Mouse (Mus musculus): Measurements from ENCODE around the gene Ttc37. TPM values are rescaled to one million over a fixed set of nuclear protein-coding genes. Genes with fewer than 3 reads are reported as not detected.
A peak's percentile ranks its signal among the peaks of the same experiment; 100 is the strongest.

Gene Ttc37
- total RNA-seq (2021), result 33.6 and 34.1 TPM in 2 replicates
- long read RNA-seq, full-length matches to known transcripts, result 2 of 8 reads
- long read RNA-seq, partial matches to known transcripts, result 4 of 8 reads
- long read RNA-seq, other reads (novel, unspliced or antisense), result 2 of 8 reads

GRCm38 (mm10) chr13:76098493-76099303 is at the start of gene Ttc37, which contains the start of gene Arsk:
Gene Ttc37, plus strand, starts transcription at chr13:76098734.
Gene Arsk, minus strand, starts transcription at chr13:76098660.
- peak; percentile 94 for DNase-seq

GRCm38 (mm10) chr13:76055391-76056232 is 42.9 kb upstream of the Ttc37 start:
- peak; percentile 24 for DNase-seq

- peak; percentile 65 for DNase-seq
Observed at GRCm38 (mm10) chr13:76056261-76056724, 42.2 kb upstream of the Ttc37 start.

- no peak for DNase-seq
Observed at GRCm38 (mm10) chr13:76056896-76057266, 41.7 kb upstream of the Ttc37 start, which contains the start of gene Gpr150. Gene Gpr150, minus strand, starts transcription at chr13:76056996.

- no peak for DNase-seq
Observed at GRCm38 (mm10) chr13:76057267-76058069, 41.1 kb upstream of the Ttc37 start.

- no peak for DNase-seq
Observed at GRCm38 (mm10) chr13:76059591-76059990, 38.9 kb upstream of the Ttc37 start.

GRCm38 (mm10) chr13:76062126-76062525 is 36.4 kb upstream of the Ttc37 start:
- no peak for DNase-seq

- DNase-seq, result no peak
Observed at GRCm38 (mm10) chr13:76062569-76062968, 36.0 kb upstream of the Ttc37 start.

GRCm38 (mm10) chr13:76063548-76063947 is 35.0 kb upstream of the Ttc37 start:
- DNase-seq, result no peak

- no peak for DNase-seq
Observed at GRCm38 (mm10) chr13:76064363-76064945, 34.1 kb upstream of the Ttc37 start.

- DNase-seq, result no peak
Observed at GRCm38 (mm10) chr13:76074323-76074722, 24.2 kb upstream of the Ttc37 start.

- peak; percentile 46 for DNase-seq
Observed at GRCm38 (mm10) chr13:76098116-76098492, 430 bp upstream of the Ttc37 start.

GRCm38 (mm10) chr13:76101989-76102388 is 3.5 kb downstream of the Ttc37 start:
- DNase-seq, result no peak

- DNase-seq, result no peak
Observed at GRCm38 (mm10) chr13:76109069-76109824, 10.7 kb downstream of the Ttc37 start.

GRCm38 (mm10) chr13:76128799-76129198 is 30.3 kb downstream of the Ttc37 start:
- DNase-seq, result no peak

- DNase-seq, result no peak
Observed at GRCm38 (mm10) chr13:76132415-76132814, 33.9 kb downstream of the Ttc37 start.

- no peak for DNase-seq
Observed at GRCm38 (mm10) chr13:76138862-76139261, 40.3 kb downstream of the Ttc37 start.

GRCm38 (mm10) chr13:76141117-76141808 is 42.7 kb downstream of the Ttc37 start:
- DNase-seq, result no peak

- DNase-seq, result no peak
Observed at GRCm38 (mm10) chr13:76150483-76150882, 51.9 kb downstream of the Ttc37 start.

- DNase-seq, result peak; percentile 79
Observed at GRCm38 (mm10) chr13:76157099-76157498, 58.6 kb downstream of the Ttc37 start.

Data from adrenal gland, postnatal 25 days (tissue).